Mouse (Mus musculus): ENCODE results near the gene Pard6a. TPM values are rescaled to one million over a fixed set of nuclear protein-coding genes. Genes with fewer than 3 reads are reported as not detected.

The Pard6a gene
- total and polyA plus RNA-seq, 2 experiments from 2014 or later = 59.3 to 63.8 TPM

GRCm38 (mm10) chr8:105708675-105709074, 7.7 kb downstream of the Pard6a start:
- TF ChIP-seq CTCF (IDR thresholded peaks at IDR 0.05; ENCODE audit: low read depth) = no peak
- WGBS = 94% methylated on average over 8 of the region's 8 CpGs
- H3K9me3 ChIP-seq (ENCODE audit: low read length) = no peaks in the 10 kb centered on the region
- H3K9ac ChIP-seq = no peak overlapping the region
- no peak for DNase-seq
- H3K4me2 ChIP-seq (ENCODE audit: low read depth) = no peak overlapping the region
- H3K36me3 ChIP-seq (ENCODE audit: insufficient read depth) = peaks cover 9% of the 10 kb centered on the region
- ATAC-seq = no peak
- H3K27ac ChIP-seq (ENCODE audit: low read depth, low read length) = no peak overlapping the region
- no peaks in the 10 kb centered on the region for H3K27me3 ChIP-seq (ENCODE audit: insufficient read depth, low read length)
- no peaks in the 10 kb centered on the region for H3K4me1 ChIP-seq (ENCODE audit: insufficient read depth)
- no peak overlapping the region for H3K4me3 ChIP-seq (ENCODE audit: low read depth, low read length)

GRCm38 (mm10) chr8:105709317-105709716, 8.4 kb downstream of the Pard6a start:
- no peak overlapping the region for H3K4me2 ChIP-seq (ENCODE audit: low read depth)
- ATAC-seq (no peak), DNase-seq (no peak)
- H3K9me3 ChIP-seq (ENCODE audit: low read length) = no peaks in the 10 kb centered on the region
- no peak overlapping the region for H3K27ac ChIP-seq (ENCODE audit: low read depth, low read length)
- WGBS = 71% methylated on average over 13 of the region's 14 CpGs
- H3K36me3 ChIP-seq (ENCODE audit: insufficient read depth) = peaks cover 2% of the 10 kb centered on the region
- H3K4me1 ChIP-seq (ENCODE audit: insufficient read depth) = no peaks in the 10 kb centered on the region
- H3K9ac ChIP-seq = no peak overlapping the region
- H3K4me3 ChIP-seq (ENCODE audit: low read depth, low read length) = no peak overlapping the region
- TF ChIP-seq CTCF (IDR thresholded peaks at IDR 0.05; ENCODE audit: low read depth) = no peak
- H3K27me3 ChIP-seq (ENCODE audit: insufficient read depth, low read length) = no peaks in the 10 kb centered on the region

- no peaks in the 10 kb centered on the region for H3K9me3 ChIP-seq (ENCODE audit: low read length)
- H3K9ac ChIP-seq = no peak overlapping the region
- H3K4me1 ChIP-seq (ENCODE audit: insufficient read depth) = no peaks in the 10 kb centered on the region
- no peak for TF ChIP-seq CTCF (IDR thresholded peaks at IDR 0.05; ENCODE audit: low read depth)
- peaks cover 17% of the 10 kb centered on the region for H3K36me3 ChIP-seq (ENCODE audit: insufficient read depth)
- no peak for ATAC-seq
- no peak for DNase-seq
- no peaks in the 10 kb centered on the region for H3K27me3 ChIP-seq (ENCODE audit: insufficient read depth, low read length)
- H3K27ac ChIP-seq (ENCODE audit: low read depth, low read length) = no peak overlapping the region
- no peak overlapping the region for H3K4me3 ChIP-seq (ENCODE audit: low read depth, low read length)
- WGBS = 90% methylated on average over 3 of the region's 3 CpGs
- no peak overlapping the region for H3K4me2 ChIP-seq (ENCODE audit: low read depth)
Observed at GRCm38 (mm10) chr8:105712286-105712685, 11.3 kb downstream of the Pard6a start.

GRCm38 (mm10) chr8:105714139-105714538, 13.2 kb downstream of the Pard6a start:
- H3K36me3 ChIP-seq (ENCODE audit: insufficient read depth) = peaks cover 19% of the 10 kb centered on the region
- peak; percentile 84 for TF ChIP-seq CTCF (IDR thresholded peaks at IDR 0.05; ENCODE audit: low read depth)
- H3K4me1 ChIP-seq (ENCODE audit: insufficient read depth) = no peaks in the 10 kb centered on the region
- peak; percentile 53; the same call in 1 of the 2 replicates for ATAC-seq
- no peak overlapping the region for H3K27ac ChIP-seq (ENCODE audit: low read depth, low read length)
- H3K4me3 ChIP-seq (ENCODE audit: low read depth, low read length) = no peak overlapping the region
- WGBS = 4% methylated on average over 3 of the region's 3 CpGs
- H3K4me2 ChIP-seq (ENCODE audit: low read depth) = no peak overlapping the region
- H3K27me3 ChIP-seq (ENCODE audit: insufficient read depth, low read length) = no peaks in the 10 kb centered on the region
- DNase-seq = peak; percentile 86
- no peak overlapping the region for H3K9ac ChIP-seq
- H3K9me3 ChIP-seq (ENCODE audit: low read length) = no peaks in the 10 kb centered on the region

GRCm38 (mm10) chr8:105715042-105715441, 14.1 kb downstream of the Pard6a start:
- no peak overlapping the region for H3K27ac ChIP-seq (ENCODE audit: low read depth, low read length)
- WGBS = 68% methylated on average over 6 of the region's 6 CpGs
- no peak overlapping the region for H3K9ac ChIP-seq
- no peaks in the 10 kb centered on the region for H3K9me3 ChIP-seq (ENCODE audit: low read length)
- H3K27me3 ChIP-seq (ENCODE audit: insufficient read depth, low read length) = no peaks in the 10 kb centered on the region
- H3K4me2 ChIP-seq (ENCODE audit: low read depth) = no peak overlapping the region
- H3K36me3 ChIP-seq (ENCODE audit: insufficient read depth) = peaks cover 19% of the 10 kb centered on the region
- no peak for TF ChIP-seq CTCF (IDR thresholded peaks at IDR 0.05; ENCODE audit: low read depth)
- H3K4me3 ChIP-seq (ENCODE audit: low read depth, low read length) = no peak overlapping the region
- no peaks in the 10 kb centered on the region for H3K4me1 ChIP-seq (ENCODE audit: insufficient read depth)
- ATAC-seq (no peak), DNase-seq (no peak)

GRCm38 (mm10) chr8:105716302-105716945, 15.5 kb downstream of the Pard6a start:
- 0 out of 2 replicates have a peak, but pooled peaks have one; percentile 10 for TF ChIP-seq CTCF (IDR thresholded peaks at IDR 0.05; ENCODE audit: low read depth)

GRCm38 (mm10) chr8:105719637-105720036, 18.7 kb downstream of the Pard6a start:
- DNase-seq = no peak
- no peak overlapping the region for H3K4me3 ChIP-seq (ENCODE audit: low read depth, low read length)
- no peak for ATAC-seq
- H3K9ac ChIP-seq = no peak overlapping the region
- no peaks in the 10 kb centered on the region for H3K9me3 ChIP-seq (ENCODE audit: low read length)
- no peak for TF ChIP-seq CTCF (IDR thresholded peaks at IDR 0.05; ENCODE audit: low read depth)
- H3K4me1 ChIP-seq (ENCODE audit: insufficient read depth) = no peaks in the 10 kb centered on the region
- 87% methylated on average over 4 of the region's 4 CpGs for WGBS
- H3K27me3 ChIP-seq (ENCODE audit: insufficient read depth, low read length) = no peaks in the 10 kb centered on the region
- no peak overlapping the region for H3K27ac ChIP-seq (ENCODE audit: low read depth, low read length)
- H3K36me3 ChIP-seq (ENCODE audit: insufficient read depth) = peaks cover 32% of the 10 kb centered on the region
- H3K4me2 ChIP-seq (ENCODE audit: low read depth) = no peak overlapping the region

More at GRCm38 (mm10) chr8:105716302-105716945, 15.5 kb downstream of the Pard6a start:
- peaks cover 19% of the 10 kb centered on the region for H3K36me3 ChIP-seq (ENCODE audit: insufficient read depth)
- WGBS = 96% methylated on average over 15 of the region's 15 CpGs
- no peak overlapping the region for H3K4me3 ChIP-seq (ENCODE audit: low read depth, low read length)
- H3K4me2 ChIP-seq (ENCODE audit: low read depth) = no peak overlapping the region
- H3K27ac ChIP-seq (ENCODE audit: low read depth, low read length) = no peak overlapping the region
- H3K27me3 ChIP-seq (ENCODE audit: insufficient read depth, low read length) = no peaks in the 10 kb centered on the region
- DNase-seq = no peak
- no peaks in the 10 kb centered on the region for H3K9me3 ChIP-seq (ENCODE audit: low read length)
- no peak for ATAC-seq
- no peak overlapping the region for H3K9ac ChIP-seq
- H3K4me1 ChIP-seq (ENCODE audit: insufficient read depth) = no peaks in the 10 kb centered on the region
